Mouse (Mus musculus): ENCODE measurements around the gene Phlda3.

Phlda3 gene

DNA sequence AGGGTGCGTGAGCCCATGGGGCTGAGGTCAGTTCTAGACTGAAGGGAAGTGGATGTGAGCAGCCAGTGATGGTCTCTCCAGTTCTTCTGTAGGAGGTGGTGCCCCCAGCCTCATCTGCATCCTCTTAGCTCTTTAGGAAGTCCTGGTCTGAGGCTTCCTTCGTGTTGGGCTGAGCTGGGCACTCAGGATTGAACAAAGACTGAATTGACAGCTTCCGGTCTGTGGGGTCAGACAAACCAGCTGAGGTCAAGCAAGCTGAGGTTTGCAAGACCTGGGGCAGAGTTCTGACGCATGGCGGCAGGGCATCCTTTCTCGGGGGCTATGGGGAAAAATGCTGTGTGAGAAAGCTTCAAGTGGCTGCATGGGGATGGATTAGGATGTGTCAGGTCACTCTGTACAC, 30.5 kb upstream of the Phlda3 start:
- Histone ChIP-seq H3K27me3 (ENCODE audit: control insufficient read depth, insufficient read depth, low read length, poor library complexity, severe bottlenecking) (no peaks in the 10 kb centered on the region), H3K36me3 (ENCODE audit: control insufficient read depth, insufficient read depth, low read length, poor library complexity, severe bottlenecking) (no peaks in the 10 kb centered on the region; the same call in 1 of the 2 replicates)
- DNase-seq (ENCODE audit: low read depth, low spot score): no peak

- no peaks in the 10 kb centered on the region for H3K27me3 ChIP-seq (ENCODE audit: control insufficient read depth, insufficient read depth, low read length, poor library complexity, severe bottlenecking)
- no peaks in the 10 kb centered on the region; the same call in none of the 2 replicates for H3K36me3 ChIP-seq (ENCODE audit: control insufficient read depth, insufficient read depth, low read length, poor library complexity, severe bottlenecking)
- no peak for DNase-seq (ENCODE audit: low read depth, low spot score)
Observed at GRCm38 (mm10) chr1:135744987-135745386, 20.9 kb upstream of the Phlda3 start.

GRCm38 (mm10) chr1:135746248-135746647, 19.7 kb upstream of the Phlda3 start:
- no peak for DNase-seq (ENCODE audit: low read depth, low spot score)

DNA sequence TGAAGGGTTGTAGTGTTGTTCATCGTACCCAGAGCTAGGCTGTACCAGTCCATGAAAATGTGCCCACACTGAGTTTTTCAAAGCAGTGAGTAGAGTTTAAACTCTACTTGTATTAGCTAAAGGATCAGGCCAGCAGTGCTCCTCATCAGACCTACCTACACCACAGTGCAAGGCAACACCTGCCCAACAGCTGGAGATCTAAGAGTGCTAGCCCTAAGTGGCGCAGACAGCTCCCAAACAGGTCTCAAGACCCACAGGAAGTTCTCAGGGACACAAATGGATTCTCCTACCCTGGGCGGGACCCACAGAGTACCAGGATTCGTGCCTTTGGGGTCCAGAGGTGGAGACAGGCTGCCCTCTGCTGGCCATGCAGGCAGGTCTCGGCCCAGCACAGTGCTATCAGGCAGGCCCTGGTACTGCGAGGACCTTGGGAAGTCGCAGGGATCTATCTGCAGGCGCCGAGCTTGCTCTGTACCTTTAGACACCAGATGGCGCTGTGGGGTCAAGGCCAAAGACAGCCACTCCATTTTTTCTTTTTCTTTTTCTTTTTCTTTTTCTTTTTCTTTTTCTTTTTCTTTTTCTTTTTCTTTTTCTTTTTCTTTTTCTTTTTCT, 13.1 kb upstream of the Phlda3 start:
- H3K36me3 ChIP-seq (ENCODE audit: control insufficient read depth, insufficient read depth, low read length, poor library complexity, severe bottlenecking): no peaks in the 10 kb centered on the region; the same call in none of the 2 replicates
- no peaks in the 10 kb centered on the region for H3K27me3 ChIP-seq (ENCODE audit: control insufficient read depth, insufficient read depth, low read length, poor library complexity, severe bottlenecking)
- DNase-seq (ENCODE audit: low read depth, low spot score): peak; percentile 95

More at GRCm38 (mm10) chr1:135746248-135746647, 19.7 kb upstream of the Phlda3 start:
- Histone ChIP-seq H3K36me3 (ENCODE audit: control insufficient read depth, insufficient read depth, low read length, poor library complexity, severe bottlenecking) (no peaks in the 10 kb centered on the region; the same call in none of the 2 replicates), H3K27me3 (ENCODE audit: control insufficient read depth, insufficient read depth, low read length, poor library complexity, severe bottlenecking) (no peaks in the 10 kb centered on the region)

GRCm38 (mm10) chr1:135755287-135755686, 10.6 kb upstream of the Phlda3 start:
- no peak for DNase-seq (ENCODE audit: low read depth, low spot score)
- H3K36me3 ChIP-seq (ENCODE audit: control insufficient read depth, insufficient read depth, low read length, poor library complexity, severe bottlenecking): no peaks in the 10 kb centered on the region; the same call in none of the 2 replicates
- no peaks in the 10 kb centered on the region for H3K27me3 ChIP-seq (ENCODE audit: control insufficient read depth, insufficient read depth, low read length, poor library complexity, severe bottlenecking)

GRCm38 (mm10) chr1:135755913-135756312, 10.0 kb upstream of the Phlda3 start:
- DNase-seq (ENCODE audit: low read depth, low spot score): no peak
- no peaks in the 10 kb centered on the region; the same call in 1 of the 2 replicates for H3K36me3 ChIP-seq (ENCODE audit: control insufficient read depth, insufficient read depth, low read length, poor library complexity, severe bottlenecking)
- H3K27me3 ChIP-seq (ENCODE audit: control insufficient read depth, insufficient read depth, low read length, poor library complexity, severe bottlenecking): no peaks in the 10 kb centered on the region

GRCm38 (mm10) chr1:135757287-135757686, 8.6 kb upstream of the Phlda3 start:
- Histone ChIP-seq H3K27me3 (ENCODE audit: control insufficient read depth, insufficient read depth, low read length, poor library complexity, severe bottlenecking) (no peaks in the 10 kb centered on the region), H3K36me3 (ENCODE audit: control insufficient read depth, insufficient read depth, low read length, poor library complexity, severe bottlenecking) (no peaks in the 10 kb centered on the region)
- DNase-seq (ENCODE audit: low read depth, low spot score): no peak

- Histone ChIP-seq H3K36me3 (ENCODE audit: control insufficient read depth, insufficient read depth, low read length, poor library complexity, severe bottlenecking) (no peaks in the 10 kb centered on the region), H3K27me3 (ENCODE audit: control insufficient read depth, insufficient read depth, low read length, poor library complexity, severe bottlenecking) (no peaks in the 10 kb centered on the region)
- no peak for DNase-seq (ENCODE audit: low read depth, low spot score)
Observed at GRCm38 (mm10) chr1:135759685-135760084, 6.2 kb upstream of the Phlda3 start.

DNA sequence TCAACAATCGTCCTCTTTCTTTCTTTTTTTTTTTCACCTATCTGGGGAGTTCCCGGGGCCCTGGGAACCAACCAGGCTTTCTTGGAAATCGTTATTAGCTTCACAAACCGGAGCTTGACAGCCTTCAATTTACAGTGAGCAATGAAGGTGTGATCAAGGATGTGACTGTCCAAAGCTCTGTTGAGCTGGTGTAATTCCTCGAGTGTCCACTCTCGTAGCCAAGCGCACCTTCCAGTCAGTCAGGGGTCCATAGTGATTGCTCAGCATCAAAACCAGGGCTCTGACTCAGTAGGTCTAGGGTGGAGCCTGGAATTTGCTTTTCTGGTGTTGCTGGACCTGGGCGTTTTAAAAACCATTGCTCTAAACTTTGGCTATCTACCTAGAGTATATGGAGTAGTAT, 5.7 kb upstream of the Phlda3 start:
- DNase-seq (ENCODE audit: low read depth, low spot score): no peak
- Histone ChIP-seq H3K36me3 (ENCODE audit: control insufficient read depth, insufficient read depth, low read length, poor library complexity, severe bottlenecking) (no peaks in the 10 kb centered on the region), H3K27me3 (ENCODE audit: control insufficient read depth, insufficient read depth, low read length, poor library complexity, severe bottlenecking) (no peaks in the 10 kb centered on the region)

DNA sequence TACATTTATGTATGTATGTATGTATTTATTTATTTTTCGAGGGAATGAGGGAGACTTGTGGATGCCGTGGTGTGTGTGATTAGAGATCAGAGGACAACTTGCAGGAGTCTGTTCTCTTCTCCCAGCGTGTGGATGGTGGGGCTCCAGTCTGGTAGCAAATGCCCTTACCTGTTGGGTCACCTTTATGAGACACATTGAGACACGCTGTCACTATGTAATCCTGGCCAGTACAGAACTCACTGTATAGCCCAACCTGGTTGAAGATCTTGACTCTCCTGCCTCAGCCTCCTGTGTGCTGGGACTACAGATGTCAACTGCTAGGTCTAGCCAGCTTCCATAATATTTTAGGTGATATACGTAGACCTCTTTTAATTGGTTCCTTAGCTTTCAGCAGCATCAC, 4.2 kb upstream of the Phlda3 start:
- Histone ChIP-seq H3K36me3 (ENCODE audit: control insufficient read depth, insufficient read depth, low read length, poor library complexity, severe bottlenecking) (no peaks in the 10 kb centered on the region), H3K27me3 (ENCODE audit: control insufficient read depth, insufficient read depth, low read length, poor library complexity, severe bottlenecking) (no peaks in the 10 kb centered on the region)
- no peak for DNase-seq (ENCODE audit: low read depth, low spot score)

DNA sequence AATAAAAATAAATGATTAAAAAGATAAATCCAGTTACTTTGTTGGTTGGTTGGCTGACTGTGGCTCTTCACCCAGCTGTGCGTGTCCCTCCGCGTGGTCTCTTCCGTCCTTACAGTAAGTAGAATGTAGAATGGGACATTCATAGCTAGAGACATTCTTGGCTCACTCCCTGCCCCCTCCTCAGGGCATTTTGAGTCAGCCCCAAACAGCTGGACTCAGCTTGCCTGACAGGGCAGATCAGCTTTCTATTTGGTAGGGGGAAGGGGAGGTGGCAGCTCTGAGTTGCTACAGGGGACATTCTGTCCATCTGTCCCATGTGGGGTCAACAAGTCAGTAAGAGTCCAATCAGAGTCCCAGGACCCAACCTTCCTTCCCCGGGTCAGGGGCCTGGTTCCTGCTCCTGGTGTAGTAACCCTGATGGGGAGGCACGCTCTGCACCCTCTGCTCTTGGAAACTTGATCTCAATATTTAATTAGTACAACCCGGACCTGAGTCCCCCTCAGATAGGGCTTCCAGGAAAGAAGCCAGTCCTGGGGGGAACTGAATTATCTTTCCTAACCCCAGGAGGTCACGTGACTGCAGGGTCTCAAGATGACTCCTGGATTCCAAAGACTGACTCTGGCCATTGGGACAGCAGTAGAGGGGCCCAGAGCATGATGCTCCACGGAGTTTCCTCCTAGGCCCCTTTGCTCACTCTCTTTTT, 2.3 kb upstream of the Phlda3 start:
- Histone ChIP-seq H3K36me3 (ENCODE audit: control insufficient read depth, insufficient read depth, low read length, poor library complexity, severe bottlenecking) (no peaks in the 10 kb centered on the region), H3K27me3 (ENCODE audit: control insufficient read depth, insufficient read depth, low read length, poor library complexity, severe bottlenecking) (no peaks in the 10 kb centered on the region)
- DNase-seq (ENCODE audit: low read depth, low spot score): no peak

GRCm38 (mm10) chr1:135764206-135764528, 1.8 kb upstream of the Phlda3 start:
- H3K27me3 ChIP-seq (ENCODE audit: control insufficient read depth, insufficient read depth, low read length, poor library complexity, severe bottlenecking): no peaks in the 10 kb centered on the region
- H3K36me3 ChIP-seq (ENCODE audit: control insufficient read depth, insufficient read depth, low read length, poor library complexity, severe bottlenecking): no peaks in the 10 kb centered on the region
- no peak for DNase-seq (ENCODE audit: low read depth, low spot score)

- Histone ChIP-seq H3K36me3 (ENCODE audit: control insufficient read depth, insufficient read depth, low read length, poor library complexity, severe bottlenecking) (no peaks in the 10 kb centered on the region), H3K27me3 (ENCODE audit: control insufficient read depth, insufficient read depth, low read length, poor library complexity, severe bottlenecking) (no peaks in the 10 kb centered on the region)
- no peak for DNase-seq (ENCODE audit: low read depth, low spot score)
Observed at GRCm38 (mm10) chr1:135766592-135767306, 830 bp downstream of the Phlda3 start.

- DNase-seq (ENCODE audit: low read depth, low spot score): no peak
- Histone ChIP-seq H3K27me3 (ENCODE audit: control insufficient read depth, insufficient read depth, low read length, poor library complexity, severe bottlenecking) (no peaks in the 10 kb centered on the region), H3K36me3 (ENCODE audit: control insufficient read depth, insufficient read depth, low read length, poor library complexity, severe bottlenecking) (no peaks in the 10 kb centered on the region)
Observed at GRCm38 (mm10) chr1:135767324-135767890, 1.5 kb downstream of the Phlda3 start.

DNA sequence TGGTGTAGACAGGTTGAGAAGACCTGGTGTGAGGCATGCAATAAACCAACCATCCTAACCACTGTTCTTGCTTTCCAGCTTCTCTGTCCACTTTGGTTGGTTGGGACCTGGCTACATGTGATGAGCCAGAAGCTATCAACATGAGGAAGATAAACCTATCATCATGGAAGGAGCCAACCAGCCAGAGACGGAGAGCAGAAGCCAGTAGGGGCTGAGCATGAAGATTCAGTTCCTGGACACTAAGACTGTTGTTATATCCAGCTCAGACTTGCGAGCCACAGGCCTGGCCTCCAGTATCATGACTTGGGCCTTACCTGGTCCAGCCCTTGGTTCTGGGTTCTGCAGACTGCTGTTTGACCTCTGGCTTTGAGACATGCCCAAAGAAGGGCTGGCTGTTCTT, 2.5 kb downstream of the Phlda3 start:
- H3K27me3 ChIP-seq (ENCODE audit: control insufficient read depth, insufficient read depth, low read length, poor library complexity, severe bottlenecking): no peaks in the 10 kb centered on the region
- no peak for DNase-seq (ENCODE audit: low read depth, low spot score)
- no peaks in the 10 kb centered on the region for H3K36me3 ChIP-seq (ENCODE audit: control insufficient read depth, insufficient read depth, low read length, poor library complexity, severe bottlenecking)
